Mouse (Mus musculus): ENCODE results near the gene Map2.

Map2 gene

GRCm38 (mm10) chr1:66320378-66321135, 145.5 kb downstream of the Map2 start:
- DNase-seq: peak; percentile 39

GRCm38 (mm10) chr1:66321136-66321502, 146.0 kb downstream of the Map2 start:
- peak; percentile 46 for DNase-seq

GRCm38 (mm10) chr1:66321631-66322142, 146.6 kb downstream of the Map2 start:
- peak; percentile 80 for DNase-seq

- DNase-seq: peak; percentile 67
Observed at GRCm38 (mm10) chr1:66323461-66323860, 148.4 kb downstream of the Map2 start.

GRCm38 (mm10) chr1:66324951-66325350, 149.9 kb downstream of the Map2 start:
- DNase-seq: peak; percentile 46

GRCm38 (mm10) chr1:66328996-66329395, 153.9 kb downstream of the Map2 start:
- DNase-seq: no peak

- DNase-seq: no peak
Observed at GRCm38 (mm10) chr1:66329534-66329933, 154.5 kb downstream of the Map2 start.

GRCm38 (mm10) chr1:66335724-66336284, 160.7 kb downstream of the Map2 start:
- DNase-seq: no peak

- DNase-seq: no peak
Observed at GRCm38 (mm10) chr1:66339213-66339612, 164.1 kb downstream of the Map2 start.

- no peak for DNase-seq
Observed at GRCm38 (mm10) chr1:66348404-66349165, 173.5 kb downstream of the Map2 start.

GRCm38 (mm10) chr1:66349166-66349835, 174.2 kb downstream of the Map2 start:
- DNase-seq: peak; percentile 52

GRCm38 (mm10) chr1:66351366-66351765, 176.3 kb downstream of the Map2 start:
- DNase-seq: no peak

- no peak for DNase-seq
Observed at GRCm38 (mm10) chr1:66361799-66362198, 186.7 kb downstream of the Map2 start.

- no peak for DNase-seq
Observed at GRCm38 (mm10) chr1:66363285-66363684, 188.2 kb downstream of the Map2 start.

GRCm38 (mm10) chr1:66364386-66364785, 189.3 kb downstream of the Map2 start:
- DNase-seq: no peak

GRCm38 (mm10) chr1:66365600-66365999, 190.5 kb downstream of the Map2 start:
- no peak for DNase-seq

GRCm38 (mm10) chr1:66369486-66369885, 194.4 kb downstream of the Map2 start:
- no peak for DNase-seq

- DNase-seq: peak; percentile 39
Observed at GRCm38 (mm10) chr1:66371371-66371770, 196.3 kb downstream of the Map2 start.

GRCm38 (mm10) chr1:66386321-66386720, 211.2 kb downstream of the Map2 start:
- DNase-seq: no peak

GRCm38 (mm10) chr1:66386751-66387452, 211.8 kb downstream of the Map2 start:
- peak; percentile 48 for DNase-seq

GRCm38 (mm10) chr1:66388561-66388960, 213.5 kb downstream of the Map2 start:
- peak; percentile 50 for DNase-seq

GRCm38 (mm10) chr1:66394944-66395637, 220.0 kb downstream of the Map2 start:
- no peak for DNase-seq
